Mouse (Mus musculus) thymus, postnatal 36 days (tissue): ENCODE measurements around the gene Rasgrp1.

Experiments used
- DNase-seq, 2 experiments: peaks; one replicate each; pipeline ENCODE4 v3.0.0; 2022; ENCODE audit warnings: mixed read lengths in 2 of 2

The Rasgrp1 gene

GRCm38 (mm10) chr2:117342547-117343239, at the start of gene Rasgrp1:
Gene Rasgrp1 (minus strand): TSS chr2:117343001.
- peak; percentile 87 to 93 for DNase-seq

GRCm38 (mm10) chr2:117389925-117390892, 47.4 kb upstream of the Rasgrp1 start:
- DNase-seq = no peak

GRCm38 (mm10) chr2:117389460-117389859, 46.7 kb upstream of the Rasgrp1 start:
- DNase-seq = no peak

GRCm38 (mm10) chr2:117388121-117388520, 45.3 kb upstream of the Rasgrp1 start:
- DNase-seq = no peak

- DNase-seq = no peak
Observed at GRCm38 (mm10) chr2:117386981-117387705, 44.3 kb upstream of the Rasgrp1 start.

GRCm38 (mm10) chr2:117386036-117386590, 43.3 kb upstream of the Rasgrp1 start:
- DNase-seq = no peak

- no peak for DNase-seq
Observed at GRCm38 (mm10) chr2:117381314-117381713, 38.5 kb upstream of the Rasgrp1 start.

GRCm38 (mm10) chr2:117374293-117374830, 31.6 kb upstream of the Rasgrp1 start:
- peak in 1 of 2 experiments; percentile 18 for DNase-seq

GRCm38 (mm10) chr2:117371706-117372105, 28.9 kb upstream of the Rasgrp1 start:
- no peak for DNase-seq

- no peak for DNase-seq
Observed at GRCm38 (mm10) chr2:117366478-117366877, 23.7 kb upstream of the Rasgrp1 start.

- no peak for DNase-seq
Observed at GRCm38 (mm10) chr2:117364056-117364455, 21.3 kb upstream of the Rasgrp1 start.

GRCm38 (mm10) chr2:117357939-117358338, 15.1 kb upstream of the Rasgrp1 start:
- no peak for DNase-seq

- DNase-seq = no peak
Observed at GRCm38 (mm10) chr2:117352305-117353123, 9.7 kb upstream of the Rasgrp1 start.

- DNase-seq = peak in 1 of 2 experiments; percentile 27
Observed at GRCm38 (mm10) chr2:117350138-117350537, 7.3 kb upstream of the Rasgrp1 start.

- DNase-seq = peak; percentile 63 to 78
Observed at GRCm38 (mm10) chr2:117343240-117343624, 431 bp upstream of the Rasgrp1 start.

GRCm38 (mm10) chr2:117342090-117342546, 683 bp downstream of the Rasgrp1 start:
- DNase-seq = peak; percentile 95 to 96

GRCm38 (mm10) chr2:117338501-117338900, 4.3 kb downstream of the Rasgrp1 start:
- no peak for DNase-seq

- no peak for DNase-seq
Observed at GRCm38 (mm10) chr2:117337902-117338301, 4.9 kb downstream of the Rasgrp1 start.

- DNase-seq = no peak
Observed at GRCm38 (mm10) chr2:117336946-117337665, 5.7 kb downstream of the Rasgrp1 start.

GRCm38 (mm10) chr2:117335552-117336188, 7.1 kb downstream of the Rasgrp1 start:
- DNase-seq = no peak
